Mouse (Mus musculus) olfactory bulb, adult 2 months (tissue): ENCODE data around the gene Rbck1. TPM values are rescaled to one million over a fixed set of nuclear protein-coding genes. Genes with fewer than 3 reads are reported as not detected.

ENCODE experiments used
- H3K27ac ChIP-seq: fragments of 200-500 bp; 2 replicates; pipeline ENCODE4 v1.5.1; 2012; ENCODE audit warnings: low read depth, low read length; ENCODE audit not compliant: insufficient read depth
- H3K4me1 ChIP-seq: fragments of 200-500 bp; 2 replicates; pipeline ENCODE4 v1.6.1; 2012; ENCODE audit warnings: low read length; ENCODE audit not compliant: control insufficient read depth, insufficient read depth
- H3K4me3 ChIP-seq: fragments of 200-500 bp; 2 replicates; pipeline ENCODE4 v1.5.1; 2012; ENCODE audit warnings: mild to moderate bottlenecking, low read depth, low read length, moderate library complexity; ENCODE audit not compliant: insufficient read depth
- CTCF ChIP-seq: fragments of 200-500 bp; IDR thresholded peaks from 2 replicates; pipeline ENCODE4 v1.5.1; 2012; ENCODE audit warnings: low read depth, mild to moderate bottlenecking, low read length, moderate library complexity; ENCODE audit not compliant: insufficient read depth
- POLR2A ChIP-seq: fragments of 200-500 bp; IDR thresholded peaks from 2 replicates; pipeline ENCODE4 v1.6.1; 2012; ENCODE audit warnings: mild to moderate bottlenecking, low read depth, low read length, moderate library complexity; ENCODE audit not compliant: insufficient read depth
- WGBS: fragments of 180-500 bp; shearing (Covaris S2); methylation state at CpG from one replicate; pipeline ENCODE4 v1.1.7; 2018; 5-methylcytosine and 5-hydroxymethylcytosine counted together
- polyA plus RNA-seq: library from polyadenylated mRNA; stranded (reverse); fragments of >200 nt; gene quantifications from 2 replicates; pipeline ENCODE4 v1.2.4, GENCODE M21; 2012; ENCODE audit warnings: low replicate concordance; ENCODE audit not compliant: missing spikeins, insufficient read depth, insufficient read length

The Rbck1 gene
- polyA plus RNA-seq, 1 experiment = not detected

GRCm38 (mm10) chr2:152336856-152337255, 4.4 kb upstream of the Rbck1 start:
- TF ChIP-seq POLR2A (no peak), CTCF (no peak)
- Histone ChIP-seq H3K27ac (no peak overlapping the region), H3K4me1 (peaks cover 8% of the 10 kb centered on the region; the same call in 1 of the 2 replicates), H3K4me3 (no peak overlapping the region)
- 84% methylated on average over 1 of the region's 1 CpGs for WGBS

- Histone ChIP-seq H3K4me1 (peaks cover 17% of the 10 kb centered on the region), H3K4me3 (no peak overlapping the region), H3K27ac (no peak overlapping the region)
- WGBS = 44% methylated on average over 11 of the region's 11 CpGs
- TF ChIP-seq POLR2A (no peak), CTCF (no peak)
These were observed 2.9 kb upstream of the Rbck1 start for GRCm38 (mm10) chr2:152335289-152335820.

GRCm38 (mm10) chr2:152333345-152334006, 1.0 kb upstream of the Rbck1 start:
- Histone ChIP-seq H3K4me1 (peaks cover 17% of the 10 kb centered on the region), H3K27ac (no peak overlapping the region), H3K4me3 (no peak overlapping the region)
- WGBS = 69% methylated on average over 4 of the region's 4 CpGs
- TF ChIP-seq POLR2A = no peak
- no peak for TF ChIP-seq CTCF

GRCm38 (mm10) chr2:152330858-152331423, 1.5 kb downstream of the Rbck1 start:
- TF ChIP-seq POLR2A = no peak
- TF ChIP-seq CTCF = no peak
- H3K4me3 ChIP-seq = no peak overlapping the region
- 65% methylated on average over 7 of the region's 7 CpGs for WGBS
- H3K4me1 ChIP-seq = peaks cover 16% of the 10 kb centered on the region
- no peak overlapping the region for H3K27ac ChIP-seq

- H3K27ac ChIP-seq = no peak overlapping the region
- TF ChIP-seq CTCF (no peak), POLR2A (no peak)
- 81% methylated on average over 5 of the region's 5 CpGs for WGBS
- no peak overlapping the region for H3K4me3 ChIP-seq
- peaks cover 9% of the 10 kb centered on the region for H3K4me1 ChIP-seq
These were observed 4.5 kb downstream of the Rbck1 start for GRCm38 (mm10) chr2:152327980-152328379.

GRCm38 (mm10) chr2:152326654-152327053, 5.8 kb downstream of the Rbck1 start:
- Histone ChIP-seq H3K4me3 (no peak overlapping the region), H3K27ac (no peak overlapping the region), H3K4me1 (peaks cover 17% of the 10 kb centered on the region)
- 91% methylated on average over 8 of the region's 8 CpGs for WGBS
- TF ChIP-seq POLR2A = no peak
- no peak for TF ChIP-seq CTCF

GRCm38 (mm10) chr2:152326157-152326556, 6.3 kb downstream of the Rbck1 start:
- no peak for TF ChIP-seq POLR2A
- no peak for TF ChIP-seq CTCF
- 89% methylated on average over 13 of the region's 13 CpGs for WGBS
- no peak overlapping the region for H3K4me3 ChIP-seq
- no peak overlapping the region for H3K27ac ChIP-seq
- peaks cover 18% of the 10 kb centered on the region for H3K4me1 ChIP-seq

GRCm38 (mm10) chr2:152324842-152325241, 7.6 kb downstream of the Rbck1 start:
- WGBS = 86% methylated on average over 3 of the region's 3 CpGs
- no peak overlapping the region for H3K27ac ChIP-seq

GRCm38 (mm10) chr2:152323971-152324370, 8.5 kb downstream of the Rbck1 start:
- Histone ChIP-seq H3K27ac (no peak overlapping the region), H3K4me1 (peaks cover 11% of the 10 kb centered on the region), H3K4me3 (no peak overlapping the region)
- TF ChIP-seq POLR2A (no peak), CTCF (no peak)
- WGBS = 96% methylated on average over 14 of the region's 14 CpGs

More at GRCm38 (mm10) chr2:152324842-152325241, 7.6 kb downstream of the Rbck1 start:
- peaks cover 11% of the 10 kb centered on the region for H3K4me1 ChIP-seq
- H3K4me3 ChIP-seq = no peak overlapping the region
- no peak for TF ChIP-seq CTCF
